Mouse (Mus musculus): ENCODE data around the gene Scarf2.

The Scarf2 gene

DNA sequence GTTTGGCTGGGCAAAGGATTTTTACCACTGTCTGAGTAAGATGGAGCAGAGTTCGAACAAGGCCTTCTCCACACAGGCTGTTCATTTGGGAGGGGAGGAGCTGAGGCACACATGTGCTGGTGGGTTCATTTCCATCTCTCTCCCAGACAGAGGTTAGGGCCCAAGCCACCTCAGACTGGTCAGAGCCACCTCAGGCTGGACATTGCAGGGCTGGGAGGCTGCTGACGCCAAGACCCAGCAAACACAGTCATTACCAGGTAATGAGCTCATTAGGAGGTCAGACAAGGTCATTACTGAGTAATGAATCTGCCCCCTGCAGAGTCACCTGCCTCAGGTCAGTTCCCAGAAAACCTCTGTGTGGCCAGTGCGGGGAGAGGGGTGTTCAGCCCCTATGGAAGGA is 31.8 kb downstream of the Scarf2 start:
- no peak for DNase-seq (ENCODE audit: extremely low spot score, low read depth, low spot score)

DNA sequence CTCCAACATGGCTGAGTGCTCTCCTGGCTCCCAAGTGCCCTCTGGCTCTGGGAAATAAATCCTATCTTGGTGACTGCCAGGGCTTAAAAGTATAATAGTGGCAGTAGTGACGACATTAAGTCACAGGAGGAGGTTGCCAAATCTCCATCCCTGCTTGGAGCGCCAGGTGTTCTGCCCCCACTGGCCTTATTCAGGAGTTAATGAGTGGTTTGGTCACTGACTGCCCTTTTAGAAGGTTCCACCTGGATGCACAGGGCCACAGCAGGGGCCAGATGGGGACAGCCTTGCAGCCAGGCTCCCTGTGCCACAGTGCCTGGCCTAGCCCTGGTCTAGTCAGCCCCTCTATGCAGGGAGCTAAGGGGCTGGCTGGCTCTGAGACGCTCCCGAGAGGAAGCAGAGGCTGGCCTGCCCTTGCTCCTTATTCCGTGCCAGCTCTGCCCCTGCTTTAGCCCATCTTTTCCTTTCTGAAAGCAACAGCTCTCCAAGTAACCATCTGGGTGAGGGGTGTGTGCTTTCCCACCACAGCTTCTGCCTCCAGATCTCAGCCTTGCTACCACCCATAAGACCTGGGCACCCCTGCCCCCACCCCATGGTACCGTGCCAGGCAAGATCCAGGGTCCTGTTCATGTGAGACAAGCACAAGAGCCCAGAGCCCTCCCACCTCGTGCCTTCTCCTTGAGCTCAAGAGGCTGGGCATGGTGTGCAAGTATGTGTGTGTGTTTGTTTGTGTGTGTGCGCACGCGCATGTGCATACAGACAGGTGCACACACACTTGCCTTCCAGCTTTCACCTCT is 33.5 kb downstream of the Scarf2 start:
- DNase-seq (ENCODE audit: extremely low spot score, low read depth, low spot score): no peak

DNA sequence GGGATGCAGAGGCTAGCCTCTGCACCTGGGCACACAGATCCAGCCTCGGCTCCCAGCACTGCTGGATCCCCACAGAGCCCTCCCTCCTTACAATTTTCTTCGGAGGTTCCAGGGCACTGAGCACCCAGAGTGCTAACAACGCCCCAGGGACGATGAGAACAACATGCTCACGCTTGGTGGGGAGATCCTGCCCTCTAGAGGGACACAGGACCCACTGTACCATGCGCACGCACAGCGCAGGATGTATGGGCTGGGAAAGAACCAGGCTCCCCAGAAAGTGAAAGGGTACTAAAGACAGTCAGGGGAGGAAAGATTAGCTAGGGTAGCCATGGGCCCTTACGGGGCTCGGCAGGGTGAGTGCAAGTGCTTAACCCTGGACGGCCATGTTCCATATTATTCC is 34.7 kb downstream of the Scarf2 start:
- no peak for DNase-seq (ENCODE audit: extremely low spot score, low read depth, low spot score)

DNA sequence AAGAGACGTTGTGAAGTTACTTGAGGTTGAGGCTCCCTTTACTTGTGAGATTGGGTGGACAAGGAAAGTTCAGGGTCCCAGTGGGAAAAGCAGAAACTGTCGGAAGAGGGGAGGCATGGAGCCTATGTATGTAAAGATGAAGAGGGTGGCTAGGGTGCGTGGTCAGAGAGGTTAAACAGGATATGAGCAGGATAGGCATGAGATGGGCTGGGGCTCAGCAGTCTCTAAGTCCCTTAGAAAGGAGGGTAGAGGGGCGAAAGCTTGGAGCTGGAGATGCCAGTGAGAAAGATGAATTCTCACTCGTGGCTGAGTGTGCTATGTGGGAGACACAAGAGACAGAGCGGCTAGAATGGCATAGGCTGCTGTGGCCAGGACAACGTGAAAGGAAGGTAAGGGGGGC is 35.7 kb downstream of the Scarf2 start, which contains the start of gene B830017H08Rik:
TSS of gene B830017H08Rik (plus strand) at position 301 of the 400 bp plus-strand sequence.
- no peak for DNase-seq (ENCODE audit: extremely low spot score, low read depth, low spot score)

DNA sequence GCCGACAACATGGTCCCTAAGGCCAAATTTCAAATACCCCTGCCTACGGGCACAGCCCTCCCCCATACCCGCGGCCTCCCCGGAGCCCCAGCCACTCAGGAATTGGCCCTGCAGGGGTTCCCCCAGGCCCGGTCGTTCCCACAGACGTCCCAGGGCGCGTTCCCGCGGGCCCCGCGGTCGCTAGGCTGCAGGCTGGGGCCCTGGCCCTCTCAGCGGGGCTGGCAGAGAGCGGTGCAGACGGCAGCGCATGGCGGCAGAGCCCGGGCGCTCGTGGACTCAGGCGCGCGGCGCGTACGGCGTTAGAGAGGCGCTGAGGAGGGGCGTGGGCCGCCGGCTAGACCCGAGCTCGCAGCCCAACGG is 36.2 kb downstream of the Scarf2 start:
- DNase-seq (ENCODE audit: extremely low spot score, low read depth, low spot score): no peak

DNA sequence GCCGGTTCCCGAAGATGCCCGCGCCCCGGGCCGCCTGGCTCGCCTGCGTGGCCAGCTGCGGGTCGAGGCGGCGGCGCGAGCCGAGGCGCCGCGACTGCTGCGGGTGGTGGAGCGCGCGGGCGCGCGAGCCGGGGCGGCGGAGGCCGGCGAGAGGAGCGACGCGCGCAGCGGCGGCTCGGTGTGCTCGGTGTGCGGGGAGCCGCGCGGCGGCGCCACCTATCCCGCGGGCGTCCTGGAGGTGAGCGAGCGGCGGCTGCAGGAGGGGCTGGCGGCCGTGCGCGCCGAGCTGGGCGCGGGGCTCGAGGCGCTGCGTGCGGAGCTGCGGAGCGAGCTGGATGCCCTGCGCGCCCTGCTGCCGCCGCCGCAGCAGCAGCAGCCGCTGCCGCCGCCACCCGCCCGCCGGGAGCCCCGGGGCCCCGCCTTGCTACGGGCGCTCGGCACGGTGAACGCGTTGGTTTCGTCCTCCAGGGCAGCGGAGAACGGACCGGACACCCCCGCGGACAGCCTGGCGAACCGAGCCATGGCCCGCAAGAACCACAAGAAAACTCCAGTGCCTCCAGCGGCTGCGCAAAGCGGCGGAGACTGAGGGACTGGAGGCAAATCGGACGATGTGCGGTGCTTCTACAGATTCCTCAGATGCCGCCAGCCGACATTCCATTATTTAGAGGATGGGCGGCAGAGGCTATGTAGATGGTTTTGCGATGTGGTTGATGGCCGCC is 36.8 kb downstream of the Scarf2 start:
- no peak for DNase-seq (ENCODE audit: extremely low spot score, low read depth, low spot score)

DNA sequence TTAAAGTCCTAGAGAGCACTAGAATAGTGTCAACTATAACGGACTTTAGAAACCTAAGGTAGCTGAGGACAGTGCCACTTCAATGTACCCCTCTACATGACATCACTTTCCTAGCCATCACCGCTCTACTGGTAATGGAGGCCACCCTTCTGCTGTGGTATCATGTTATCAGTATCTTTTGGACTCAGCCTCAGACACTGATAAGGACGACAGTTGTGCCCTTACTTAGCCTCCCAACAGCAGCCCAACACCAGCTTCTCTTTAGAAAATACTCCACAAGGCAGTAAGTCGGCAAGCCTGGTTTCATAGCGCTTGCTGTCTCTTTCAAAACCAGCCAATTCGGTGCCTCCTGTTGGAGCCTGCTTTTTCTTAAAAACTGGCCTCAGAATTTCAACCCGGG is 37.5 kb downstream of the Scarf2 start:
- DNase-seq (ENCODE audit: extremely low spot score, low read depth, low spot score): no peak

DNA sequence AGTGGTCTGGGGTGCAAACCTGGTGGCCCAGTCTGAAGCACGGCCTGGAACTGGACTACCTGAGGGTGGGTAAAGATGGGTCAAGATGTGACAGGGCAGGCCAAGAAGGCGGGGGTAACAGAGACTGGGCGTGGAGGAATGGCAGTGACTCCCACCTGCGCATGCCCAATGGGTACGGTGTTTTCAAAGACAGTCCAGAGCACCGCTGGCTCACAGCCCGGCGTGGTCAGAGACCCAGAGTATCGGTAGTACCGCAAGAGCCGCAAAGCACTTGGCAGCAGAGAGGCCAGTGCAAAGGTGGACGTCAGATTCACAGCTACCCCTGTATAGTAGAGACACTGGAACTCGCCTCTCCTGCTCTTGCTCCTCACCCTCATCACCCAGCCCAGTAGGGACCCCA is 38.4 kb downstream of the Scarf2 start:
- no peak for DNase-seq (ENCODE audit: extremely low spot score, low read depth, low spot score)

DNA sequence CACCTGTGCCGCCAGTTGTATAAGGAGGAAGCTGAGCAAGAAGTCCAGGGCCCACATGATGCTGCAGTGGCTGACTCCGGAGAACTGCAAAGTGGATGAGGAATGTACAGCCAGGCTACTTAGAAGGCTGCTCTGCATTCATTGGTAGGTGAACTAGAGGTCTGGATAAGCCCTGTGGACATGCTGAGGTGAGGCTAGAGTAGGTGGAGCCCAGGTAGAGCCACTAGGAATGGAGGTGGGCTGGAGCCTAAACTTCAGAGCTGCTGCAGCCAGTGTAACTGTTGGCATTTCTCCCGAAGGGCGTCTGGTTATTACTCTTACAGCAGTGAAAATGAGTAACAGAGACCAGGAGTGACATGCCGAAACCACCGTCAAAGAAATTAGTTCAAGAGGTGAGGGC is 41.0 kb downstream of the Scarf2 start, which contains the start of gene Car15:
TSS of gene Car15 (minus strand) at position 314 of the 400 bp plus-strand sequence.
- no peak for DNase-seq (ENCODE audit: extremely low spot score, low read depth, low spot score)

DNA sequence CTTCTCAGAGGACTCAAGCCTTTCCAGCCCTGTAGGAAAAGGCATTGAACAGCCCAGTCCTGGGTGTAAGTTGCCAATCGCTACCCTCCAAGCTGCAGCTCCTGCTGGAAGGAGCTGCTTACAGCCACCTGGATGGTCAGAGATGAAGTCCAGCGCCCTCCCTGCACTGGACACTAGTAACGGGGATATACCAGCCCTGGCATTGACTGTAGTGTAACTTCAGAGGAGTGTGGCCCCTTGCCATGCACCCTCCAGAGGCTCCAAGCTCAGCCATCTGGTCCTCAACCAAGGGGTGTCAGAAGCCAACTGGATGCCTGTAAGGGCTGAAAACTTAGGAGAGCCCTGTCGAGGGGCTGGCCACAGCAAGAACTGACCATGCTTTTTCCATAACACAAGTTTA is 42.9 kb downstream of the Scarf2 start:
- DNase-seq (ENCODE audit: extremely low spot score, low read depth, low spot score): no peak

DNA sequence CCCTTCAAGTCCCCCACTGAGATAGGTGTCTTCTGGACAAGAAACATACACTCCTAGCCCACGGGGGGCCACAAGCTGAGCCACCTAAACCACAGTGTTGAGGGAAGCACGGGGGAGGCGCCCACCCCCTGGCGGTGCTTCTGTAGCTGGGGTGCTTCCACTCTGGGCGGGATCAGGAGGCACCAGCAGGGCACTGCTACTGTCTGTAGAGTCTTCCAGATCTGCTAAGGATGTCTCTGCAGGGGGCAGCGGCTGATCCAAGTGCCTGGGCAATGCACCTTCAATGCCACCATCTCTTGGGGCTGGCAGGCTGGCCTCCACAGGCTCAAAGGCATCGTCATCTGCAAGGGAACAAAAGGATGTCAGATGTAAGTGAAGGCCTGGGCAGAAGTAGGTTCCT is 45.4 kb downstream of the Scarf2 start:
- no peak for DNase-seq (ENCODE audit: extremely low spot score, low read depth, low spot score)

DNA sequence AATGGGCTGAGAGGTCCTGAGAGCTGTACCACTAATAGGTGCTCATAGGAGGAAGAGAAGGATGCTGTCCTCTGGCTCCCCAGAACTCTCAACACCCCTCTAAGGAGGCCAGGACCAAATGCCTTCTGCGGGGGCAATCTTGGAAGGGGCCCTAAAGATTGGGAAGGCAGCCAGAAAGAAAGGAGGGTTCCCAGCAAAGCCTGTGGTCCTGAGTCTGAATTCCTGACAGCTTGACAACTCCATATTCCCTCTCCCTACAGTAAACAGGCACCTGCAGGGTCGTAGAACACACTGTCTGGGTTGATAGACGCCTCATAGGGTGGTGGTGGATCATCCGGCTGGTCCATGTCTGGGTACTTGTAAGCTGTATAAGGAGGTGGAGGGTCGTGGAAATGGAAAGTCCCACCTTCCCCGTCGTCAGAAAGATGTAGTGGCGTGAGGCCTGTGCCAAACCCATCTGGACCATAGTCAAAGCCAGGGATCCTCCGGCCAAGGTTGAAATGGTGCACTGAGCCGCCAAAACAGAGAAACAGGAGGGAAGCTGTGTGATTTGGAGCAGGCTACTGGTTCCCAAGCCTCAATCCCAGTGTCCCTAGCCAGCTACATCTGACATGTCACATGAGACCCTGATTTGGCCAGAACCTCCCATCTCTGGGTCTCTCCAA is 46.8 kb downstream of the Scarf2 start:
- no peak for DNase-seq (ENCODE audit: extremely low spot score, low read depth, low spot score)

DNA sequence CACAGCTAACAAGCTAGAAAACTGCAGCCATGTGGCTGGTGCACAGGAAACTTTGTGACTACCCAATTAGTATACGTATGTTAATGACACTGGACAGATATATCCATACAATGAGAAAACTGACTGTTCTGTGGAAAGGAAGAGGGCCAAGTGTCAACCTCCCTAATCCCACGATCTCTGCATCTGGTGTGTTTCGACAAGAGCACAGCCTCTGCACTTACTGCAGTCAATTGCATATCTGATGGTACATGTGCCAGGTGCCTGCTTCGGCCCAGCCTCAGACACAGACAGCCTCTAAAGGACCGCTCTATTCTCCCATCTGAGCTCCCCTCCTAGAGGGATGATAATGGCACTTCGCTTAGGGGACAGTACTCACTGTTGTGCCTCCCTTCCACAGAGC is 51.3 kb downstream of the Scarf2 start:
- no peak for DNase-seq (ENCODE audit: extremely low spot score, low read depth, low spot score)

DNA sequence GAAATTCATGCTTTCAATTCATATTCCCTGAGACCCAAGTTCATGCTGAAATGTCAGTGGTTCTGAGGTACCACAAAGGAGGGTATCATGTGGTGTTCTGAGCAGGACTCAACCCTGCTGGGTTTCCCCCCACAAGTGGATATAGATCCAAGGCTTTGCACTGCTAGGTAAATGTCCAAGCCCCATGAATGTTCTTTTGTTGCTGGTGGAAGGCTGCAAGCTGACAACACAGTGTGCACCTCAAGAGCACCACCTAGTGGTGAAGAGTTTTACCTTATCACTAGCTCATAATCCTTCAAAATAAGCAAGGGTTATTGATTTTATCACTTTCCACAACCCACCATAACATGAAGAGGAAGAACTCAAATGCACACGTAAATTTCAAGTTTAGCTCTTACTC is 51.8 kb downstream of the Scarf2 start:
- peak; percentile 74 for DNase-seq (ENCODE audit: extremely low spot score, low read depth, low spot score)

DNA sequence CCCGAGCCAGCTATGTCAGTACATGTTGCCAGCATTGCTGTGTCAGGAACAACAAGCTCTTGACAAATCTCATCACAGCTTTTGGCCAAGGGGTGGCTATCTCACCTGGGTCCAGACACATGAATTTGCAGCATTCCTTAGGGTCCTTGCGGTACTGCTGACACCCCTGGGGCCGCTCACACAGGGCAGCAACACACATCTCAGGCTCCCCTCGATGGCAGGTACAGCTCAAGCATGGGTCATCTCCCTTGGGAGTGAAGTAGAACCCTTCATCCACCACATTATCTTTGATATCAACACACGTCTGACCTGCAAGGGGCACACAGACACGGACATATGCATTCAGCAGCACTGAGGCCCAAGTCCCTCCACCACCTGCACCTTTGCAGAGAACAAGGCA is 52.4 kb downstream of the Scarf2 start:
- DNase-seq (ENCODE audit: extremely low spot score, low read depth, low spot score): no peak

DNA sequence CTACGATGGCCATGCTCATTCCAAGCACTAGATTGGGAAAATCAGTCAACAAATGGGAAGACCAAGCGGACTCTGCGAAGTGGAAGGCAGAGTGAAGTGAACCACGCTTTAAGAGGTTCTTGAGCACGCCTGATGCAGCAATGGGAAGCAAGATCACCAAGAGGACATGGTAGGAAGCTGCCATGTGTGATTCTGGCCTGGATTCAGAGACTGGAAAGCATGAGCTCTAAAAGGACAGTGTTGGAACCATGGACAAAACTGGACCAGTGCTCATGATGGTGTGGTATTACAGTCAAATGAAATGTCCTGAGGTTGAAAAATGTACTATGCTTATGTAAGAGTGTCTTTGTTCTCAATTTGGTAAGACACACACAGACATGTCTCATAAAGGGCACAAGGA is 54.2 kb downstream of the Scarf2 start:
- no peak for DNase-seq (ENCODE audit: extremely low spot score, low read depth, low spot score)

DNA sequence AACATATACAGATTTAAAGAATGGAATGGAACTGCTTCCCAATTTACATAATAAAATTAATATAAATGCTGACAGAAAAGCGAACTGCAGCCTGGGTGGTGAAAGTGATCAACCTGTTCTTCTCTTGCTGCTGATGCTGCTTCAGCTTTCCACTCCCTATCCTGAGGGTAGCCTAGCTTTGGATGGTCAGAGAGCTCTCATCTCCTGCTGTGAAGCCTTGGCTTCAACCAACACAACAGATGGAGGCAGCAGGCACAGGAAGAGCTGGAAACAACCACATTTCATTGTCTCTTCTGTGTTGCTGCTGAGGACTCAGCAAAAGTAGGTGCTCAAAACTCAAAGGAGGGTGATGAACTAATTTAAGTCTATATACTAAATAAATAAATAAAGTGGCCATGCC is 54.8 kb downstream of the Scarf2 start:
- no peak for DNase-seq (ENCODE audit: extremely low spot score, low read depth, low spot score)

DNA sequence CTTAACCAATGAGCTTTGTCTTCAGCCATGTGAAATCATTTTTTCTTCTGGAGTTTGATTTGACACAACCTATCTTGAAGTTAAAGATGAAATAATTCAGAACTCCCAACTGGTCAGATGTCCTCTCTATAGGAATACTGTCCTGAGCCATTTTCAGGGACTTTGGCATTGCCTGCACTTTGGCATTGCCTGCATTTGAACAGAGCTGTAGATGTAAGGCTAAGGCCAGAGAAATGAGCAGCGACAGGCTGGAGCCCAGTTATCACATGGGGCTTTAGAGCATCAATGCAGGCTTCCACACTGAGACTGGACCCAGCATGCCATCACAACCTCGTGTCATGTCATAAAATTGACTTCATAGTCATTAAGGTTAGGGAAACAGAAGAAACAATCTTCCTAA is 56.2 kb downstream of the Scarf2 start:
- no peak for DNase-seq (ENCODE audit: extremely low spot score, low read depth, low spot score)

DNA sequence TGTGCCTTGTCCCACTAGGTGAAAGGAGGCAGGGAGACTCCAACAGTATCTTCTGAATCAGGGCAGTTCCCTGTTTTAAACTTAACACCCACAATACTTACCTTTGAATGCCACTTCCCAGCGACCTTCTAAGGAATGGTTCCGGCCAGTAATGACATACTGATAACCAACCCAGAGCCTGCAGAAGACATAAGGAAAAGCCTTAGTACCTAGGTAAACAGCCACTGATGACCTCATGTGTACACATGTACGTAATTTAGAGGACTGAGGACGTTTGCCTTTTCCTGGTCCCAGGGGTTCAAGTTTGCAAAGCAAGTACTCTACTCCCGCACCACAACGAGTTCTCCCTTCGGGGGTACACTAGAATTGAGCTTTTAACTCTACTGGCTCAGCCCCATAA is 60.1 kb downstream of the Scarf2 start:
- DNase-seq (ENCODE audit: extremely low spot score, low read depth, low spot score): no peak

Measured in hindlimb bud, embryonic 11.5 days (tissue).